Mouse (Mus musculus) mouse trophoblast stem cell (cell line): ENCODE data around the gene Apol7c.
"Not testable (repeated sequence)": the region's sequence is repeated elsewhere in the genome, so short reads cannot be mapped to it uniquely, and the experiment has no call there.

ENCODE experiments used
- in situ Hi-C, 2 experiments: fragments of 300-500 bp; cut with MseI, MboI; formaldehyde crosslinking; loops; 2 replicates in 1 of 2; 3 replicates in 1 of 2; pipeline ENCODE4 v1.15.1; 2025

Gene Apol7c

GRCm38 (mm10) chr15:77533216-77533615 is at the start of gene Apol7c:
Apol7c (minus strand) TSS chr15:77533316.
- in situ Hi-C loops = no loop called here

GRCm38 (mm10) chr15:77581681-77582080 is 48.6 kb upstream of the Apol7c start:
- in situ Hi-C loops = no loop called here

- in situ Hi-C loops = no loop called here
Measured at GRCm38 (mm10) chr15:77579311-77579710, 46.2 kb upstream of the Apol7c start.

- in situ Hi-C loops = no loop called here
Measured at GRCm38 (mm10) chr15:77578801-77579200, 45.7 kb upstream of the Apol7c start.

- in situ Hi-C loops = no loop called here
Measured at GRCm38 (mm10) chr15:77563219-77563618, 30.1 kb upstream of the Apol7c start.

GRCm38 (mm10) chr15:77561792-77562191 is 28.7 kb upstream of the Apol7c start, which contains the start of gene 1700025B11Rik:
1700025B11Rik (minus strand) TSS chr15:77561892.
- in situ Hi-C loops = no loop called here

GRCm38 (mm10) chr15:77539221-77539620 is 6.1 kb upstream of the Apol7c start:
- in situ Hi-C loops = not testable (repeated sequence)

- in situ Hi-C loops = loop anchor here (5.0 kb wide), 1 partner anchor 109 kb away; no protein-coding TSS in a partner anchor
Measured at GRCm38 (mm10) chr15:77523186-77523843, 9.8 kb downstream of the Apol7c start.

GRCm38 (mm10) chr15:77520596-77520995 is 12.5 kb downstream of the Apol7c start:
- in situ Hi-C loops = loop anchor here (5.0 kb wide), 1 partner anchor 112 kb away; no protein-coding TSS in a partner anchor

- in situ Hi-C loops = not testable (repeated sequence)
Measured at GRCm38 (mm10) chr15:77507966-77508365, 25.1 kb downstream of the Apol7c start, which contains the start of gene Apol11a. Apol11a (plus strand) TSS chr15:77508271.

- in situ Hi-C loops = not testable (repeated sequence)
Measured at GRCm38 (mm10) chr15:77494694-77495093, 38.4 kb downstream of the Apol7c start.

GRCm38 (mm10) chr15:77493181-77493580 is 39.9 kb downstream of the Apol7c start:
- in situ Hi-C loops = not testable (repeated sequence)

GRCm38 (mm10) chr15:77482140-77482794 is 50.8 kb downstream of the Apol7c start:
- in situ Hi-C loops = no loop called here

- in situ Hi-C loops = not testable (repeated sequence)
Measured at GRCm38 (mm10) chr15:77476693-77477092, 56.4 kb downstream of the Apol7c start, which contains the start of gene Apol10a. Apol10a (plus strand) TSS chr15:77477047.
